Mouse (Mus musculus): ENCODE data around the gene Pkp3. TPM values are rescaled to one million over a fixed set of nuclear protein-coding genes. Genes with fewer than 3 reads are reported as not detected.

The Pkp3 gene
- total and polyA plus RNA-seq, 3 experiments, result not detected

- no peaks in the 10 kb centered on the region for H3K79me2 ChIP-seq (ENCODE audit: control insufficient read depth, insufficient read depth, low read length, poor library complexity)
- no peaks in the 10 kb centered on the region for H3K9me3 ChIP-seq (replicated peaks; ENCODE audit: insufficient read depth, low read length)
- DNase-seq (ENCODE audit: low read depth, low spot score), result no peak
- no peaks in the 10 kb centered on the region for H3K27me3 ChIP-seq (ENCODE audit: control insufficient read depth in 1 of 2, insufficient read depth in 2 of 2, low read length in 2 of 2)
- no peak overlapping the region for H3K9ac ChIP-seq (ENCODE audit: control insufficient read depth, low read depth, low read length, poor library complexity, severe bottlenecking)
- H3K4me1 ChIP-seq (ENCODE audit: control insufficient read depth in 1 of 2, insufficient read depth in 2 of 2, low read length in 2 of 2), result no peaks in the 10 kb centered on the region
- H3K36me3 ChIP-seq (ENCODE audit: control insufficient read depth in 1 of 2, insufficient read depth in 2 of 2, low read length in 2 of 2), result no peaks in the 10 kb centered on the region
- TF ChIP-seq SIN3A (IDR thresholded peaks at IDR 0.05; ENCODE audit: low read length) (no peak), EP300 (IDR thresholded peaks at IDR 0.05; ENCODE audit: low read depth in 1 of 2, low read length in 2 of 2) (no peak), ETS1 (IDR thresholded peaks at IDR 0.05; ENCODE audit: low read depth, low read length) (no peak), ZMIZ1 (IDR thresholded peaks at IDR 0.05; ENCODE audit: low read depth, low read length) (no peak), MYB (IDR thresholded peaks at IDR 0.05; ENCODE audit: low read depth, low read length) (no peak), USF1 (IDR thresholded peaks at IDR 0.05; ENCODE audit: low read depth, low read length) (no peak), MYC (IDR thresholded peaks at IDR 0.05; ENCODE audit: low read depth, low read length) (no peak), ZNF384 (IDR thresholded peaks at IDR 0.05; ENCODE audit: low read depth, low read length) (no peak), RCOR1 (IDR thresholded peaks at IDR 0.05; ENCODE audit: low read depth, low read length) (no peak), MXI1 (IDR thresholded peaks at IDR 0.05; ENCODE audit: low read depth, low read length) (no peak), MAX (IDR thresholded peaks at IDR 0.05; ENCODE audit: low read length) (no peak), ELF1 (IDR thresholded peaks at IDR 0.05; ENCODE audit: low read depth, low read length) (no peak), RAD21 (IDR thresholded peaks at IDR 0.05; ENCODE audit: low read depth, low read length) (no peak), POLR2A (IDR thresholded peaks at IDR 0.05; ENCODE audit: control insufficient read depth in 1 of 2, insufficient read depth in 1 of 2, low read depth in 1 of 2, low read length in 2 of 2, poor library complexity in 1 of 2) (no peak)
- no peak overlapping the region for H3K27ac ChIP-seq (ENCODE audit: control insufficient read depth, low read depth, low read length)
- H3K4me3 ChIP-seq (ENCODE audit: control insufficient read depth in 1 of 2, insufficient read depth in 1 of 2, low read depth in 2 of 2, low read length in 2 of 2), result no peak overlapping the region
These were observed 9.7 kb upstream of the Pkp3 start for GRCm38 (mm10) chr7:141068351-141068750.

GRCm38 (mm10) chr7:141070058-141070862, 7.8 kb upstream of the Pkp3 start:
- Histone ChIP-seq H3K79me2 (ENCODE audit: control insufficient read depth, insufficient read depth, low read length, poor library complexity) (no peaks in the 10 kb centered on the region), H3K4me3 (ENCODE audit: control insufficient read depth in 1 of 2, insufficient read depth in 1 of 2, low read depth in 2 of 2, low read length in 2 of 2) (no peak overlapping the region), H3K36me3 (ENCODE audit: control insufficient read depth in 1 of 2, insufficient read depth in 2 of 2, low read length in 2 of 2) (no peaks in the 10 kb centered on the region), H3K9ac (ENCODE audit: control insufficient read depth, low read depth, low read length, poor library complexity, severe bottlenecking) (no peak overlapping the region), H3K27ac (ENCODE audit: control insufficient read depth, low read depth, low read length) (no peak overlapping the region), H3K27me3 (ENCODE audit: control insufficient read depth in 1 of 2, insufficient read depth in 2 of 2, low read length in 2 of 2) (no peaks in the 10 kb centered on the region), H3K4me1 (ENCODE audit: control insufficient read depth in 1 of 2, insufficient read depth in 2 of 2, low read length in 2 of 2) (no peaks in the 10 kb centered on the region), H3K9me3 (replicated peaks; ENCODE audit: insufficient read depth, low read length) (no peaks in the 10 kb centered on the region)
- peak; percentile 55 for DNase-seq (ENCODE audit: low read depth, low spot score)
- TF ChIP-seq JUND (IDR thresholded peaks at IDR 0.05; ENCODE audit: low read depth, low read length) (no peak), ZNF384 (IDR thresholded peaks at IDR 0.05; ENCODE audit: low read depth, low read length) (no peak), RAD21 (IDR thresholded peaks at IDR 0.05; ENCODE audit: low read depth, low read length) (peak; percentile 65), HCFC1 (IDR thresholded peaks at IDR 0.05; ENCODE audit: low read depth, low read length) (no peak), SMC3 (IDR thresholded peaks at IDR 0.05; ENCODE audit: low read depth, low read length) (peak; percentile 53), CTCF (IDR thresholded peaks at IDR 0.05 in 2 of 3, conservative IDR thresholded peaks at IDR 0.05 in 1 of 3; ENCODE audit: control insufficient read depth in 1 of 3, insufficient read depth in 1 of 3, low read depth in 2 of 3, low read length in 3 of 3, poor library complexity in 1 of 3, severe bottlenecking in 1 of 3) (peak; percentile 63 to 73 (median 67)), GABPA (IDR thresholded peaks at IDR 0.05; ENCODE audit: low read depth, low read length) (no peak), ZMIZ1 (IDR thresholded peaks at IDR 0.05; ENCODE audit: low read depth, low read length) (no peak), CHD2 (IDR thresholded peaks at IDR 0.05; ENCODE audit: low read length) (no peak)

Data from MEL (cell line).